Mouse (Mus musculus): ENCODE measurements around the gene Kif2c.

Gene Kif2c

DNA sequence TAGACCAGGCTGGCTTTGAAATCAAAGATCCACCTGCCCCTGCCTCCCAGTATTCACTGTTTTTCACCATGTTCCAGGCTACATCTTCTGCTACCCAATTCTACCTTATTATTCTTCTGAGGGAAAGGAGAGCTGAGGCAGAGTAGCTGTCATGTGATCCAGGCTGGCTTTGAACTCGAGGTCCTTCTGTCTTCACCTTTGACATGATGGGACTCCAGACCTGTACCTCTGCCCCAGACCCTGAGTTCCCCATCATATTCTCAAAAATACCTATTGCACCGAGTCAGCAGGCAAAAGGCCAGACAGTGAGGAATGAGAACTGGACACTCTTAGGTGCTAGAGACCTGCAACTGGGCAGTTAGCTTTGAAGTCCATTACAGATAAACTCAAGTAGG is 47.8 kb downstream of the Kif2c start:
- DNase-seq (ENCODE audit: low spot score), result no peak

DNA sequence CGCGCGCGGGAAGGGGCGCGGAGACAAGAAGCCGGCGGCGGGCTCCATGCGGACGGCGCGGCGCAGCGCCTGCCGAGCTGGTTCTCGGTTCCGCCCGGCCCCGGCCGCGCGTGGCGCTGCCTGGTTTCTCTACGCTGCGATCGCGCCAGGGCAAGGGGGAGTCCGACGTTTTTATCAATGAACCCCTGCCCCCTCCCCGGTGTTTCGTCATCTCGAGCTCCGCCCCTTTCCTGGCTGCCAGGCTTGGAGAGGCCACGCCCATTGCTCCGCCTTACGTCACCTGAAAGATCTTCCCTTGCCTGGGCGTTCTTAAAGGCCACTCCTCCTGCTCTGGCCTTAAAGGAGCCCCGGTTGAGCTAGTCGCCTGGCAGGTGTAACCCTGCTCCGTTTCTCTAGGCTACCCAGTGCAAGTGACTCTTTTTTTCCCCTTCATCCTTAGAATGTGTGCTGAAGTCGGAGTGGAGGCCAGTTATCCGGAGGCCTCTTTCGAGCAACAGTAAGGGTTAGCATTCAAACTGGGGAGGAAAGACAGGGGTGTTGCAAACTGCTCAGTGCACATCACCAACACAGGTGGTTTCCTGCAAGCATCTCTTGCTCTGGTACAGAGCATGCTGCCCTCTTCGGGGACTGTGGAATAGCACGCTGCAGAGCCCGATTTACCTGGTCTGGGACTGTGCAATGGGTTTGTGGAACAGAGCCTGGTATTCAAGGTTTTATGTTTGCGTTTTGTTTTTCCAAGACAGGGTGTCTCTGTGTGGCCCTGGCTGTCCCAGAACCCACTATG is 48.4 kb downstream of the Kif2c start, which contains the start of gene Plk3:
Plk3 (minus strand) TSS at position 147 of the 784 bp plus-strand sequence.
- peak; percentile 94 for DNase-seq (ENCODE audit: low spot score)

DNA sequence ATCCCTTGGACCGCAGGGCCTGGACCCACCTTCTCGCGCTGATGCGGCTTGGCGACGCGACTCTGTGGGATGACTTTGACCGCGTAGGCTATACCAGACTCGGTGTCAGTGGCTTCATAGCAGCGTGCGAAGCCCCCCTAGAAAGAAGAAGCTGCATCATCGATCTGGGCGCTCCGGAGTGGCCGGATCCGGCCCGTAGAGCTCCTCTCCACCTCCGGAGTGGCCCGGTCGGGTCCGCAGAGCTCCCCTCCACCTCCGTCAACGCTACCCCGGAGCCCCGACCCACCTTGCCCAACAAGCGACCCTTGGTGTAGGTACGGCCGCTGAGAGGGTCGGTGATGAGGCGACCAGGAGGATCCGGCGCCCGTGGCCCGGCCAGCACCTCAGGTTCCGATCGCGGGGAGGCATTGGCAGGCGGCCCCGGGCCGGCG is 49.1 kb downstream of the Kif2c start:
- DNase-seq (ENCODE audit: low spot score), result no peak

DNA sequence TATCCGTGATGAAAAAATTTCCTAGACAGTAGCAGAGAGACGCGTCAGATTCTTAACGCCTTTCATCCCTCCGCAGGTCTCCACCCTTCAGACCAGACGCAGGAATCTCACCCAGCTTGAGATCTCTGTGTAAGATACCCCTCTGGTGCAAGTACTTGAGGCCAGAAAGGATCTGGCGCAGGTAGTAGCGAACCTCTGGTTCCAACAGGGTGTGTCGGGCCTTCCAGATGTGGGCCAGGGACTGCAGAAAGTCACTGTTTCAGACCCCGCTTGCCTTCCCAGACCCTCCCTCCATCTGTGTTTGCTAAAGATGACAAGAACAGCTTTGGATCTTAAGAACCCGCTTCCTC is 49.7 kb downstream of the Kif2c start:
- DNase-seq (ENCODE audit: low spot score), result no peak

DNA sequence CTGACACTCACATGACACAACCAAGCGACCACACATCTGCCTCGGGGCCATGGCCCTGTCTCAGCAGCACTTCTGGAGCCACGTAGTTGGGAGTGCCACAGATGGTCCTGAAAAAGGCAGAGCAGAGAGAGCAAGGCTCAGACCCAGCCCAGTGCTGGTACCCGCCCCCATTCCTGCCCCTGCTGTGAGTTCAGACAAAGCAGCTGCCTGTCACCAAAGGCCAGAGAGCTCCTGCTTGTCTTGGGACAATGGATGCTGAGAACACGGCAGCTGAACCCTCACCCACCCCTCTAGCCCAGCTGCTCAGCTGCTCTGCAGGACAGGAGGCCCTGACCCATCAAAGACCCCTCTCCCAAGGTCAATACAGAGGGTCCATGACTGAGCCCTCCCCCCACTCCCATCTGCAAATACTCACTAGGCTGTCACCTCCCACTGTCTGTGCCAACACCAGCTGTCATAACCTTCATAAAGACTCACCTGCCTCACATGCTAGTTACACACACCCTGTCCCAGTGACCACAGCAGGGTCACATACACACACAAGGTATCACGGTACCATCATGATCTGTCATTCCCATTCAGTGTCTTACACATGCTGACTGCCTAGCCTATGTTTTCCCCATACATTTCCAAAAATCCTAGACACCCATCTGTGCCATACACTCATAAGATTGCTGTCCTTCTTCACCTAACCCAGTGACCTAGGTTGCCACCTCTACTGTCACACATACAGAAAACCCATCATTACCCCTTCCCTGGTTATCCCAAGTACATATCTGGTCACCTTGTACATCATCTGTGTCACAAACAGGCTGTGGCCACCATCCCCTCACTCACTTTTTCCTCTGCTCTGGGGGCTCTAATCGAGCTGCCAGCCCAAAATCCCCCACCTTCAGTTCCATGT is 50.3 kb downstream of the Kif2c start:
- no peak for DNase-seq (ENCODE audit: low spot score)

DNA sequence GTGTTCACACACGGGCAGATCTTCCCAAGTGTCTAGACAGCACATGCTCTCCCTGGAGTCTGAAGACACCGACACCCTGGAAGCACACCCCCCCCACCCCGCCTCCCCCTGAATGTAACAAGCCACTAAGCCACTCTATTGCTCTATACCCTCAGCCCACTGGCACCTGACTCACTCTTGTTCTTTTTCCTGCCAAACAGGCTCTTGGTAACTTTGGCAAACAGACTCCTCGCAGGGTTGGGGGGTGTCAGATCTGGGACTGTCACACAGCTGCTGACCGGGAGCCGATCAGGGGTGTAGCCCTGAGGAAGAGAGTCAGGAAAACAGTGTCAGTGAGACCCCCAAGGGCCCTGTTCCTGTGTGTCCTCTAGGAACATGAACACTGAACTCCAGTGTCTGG is 51.2 kb downstream of the Kif2c start:
- no peak for DNase-seq (ENCODE audit: low spot score)

DNA sequence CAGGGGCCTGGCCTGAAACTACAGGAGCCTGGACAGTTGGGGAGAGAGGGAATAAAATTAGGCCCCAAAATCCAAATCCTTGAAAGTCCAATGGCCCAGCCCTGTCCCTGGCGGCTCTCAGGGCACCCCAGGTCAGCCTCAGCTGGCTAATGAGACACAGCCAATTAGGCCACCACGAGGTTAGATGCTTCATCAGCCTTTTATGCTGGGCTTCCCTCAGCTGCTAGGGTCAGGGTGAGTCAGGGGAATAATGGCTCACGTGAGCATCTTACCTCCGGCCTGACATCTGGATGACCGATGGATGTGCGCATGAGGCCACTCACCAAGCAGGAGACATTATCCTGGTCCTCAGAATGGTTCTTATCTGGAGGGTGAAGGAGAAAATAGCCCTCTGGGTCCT is 51.6 kb downstream of the Kif2c start:
- no peak for DNase-seq (ENCODE audit: low spot score)

DNA sequence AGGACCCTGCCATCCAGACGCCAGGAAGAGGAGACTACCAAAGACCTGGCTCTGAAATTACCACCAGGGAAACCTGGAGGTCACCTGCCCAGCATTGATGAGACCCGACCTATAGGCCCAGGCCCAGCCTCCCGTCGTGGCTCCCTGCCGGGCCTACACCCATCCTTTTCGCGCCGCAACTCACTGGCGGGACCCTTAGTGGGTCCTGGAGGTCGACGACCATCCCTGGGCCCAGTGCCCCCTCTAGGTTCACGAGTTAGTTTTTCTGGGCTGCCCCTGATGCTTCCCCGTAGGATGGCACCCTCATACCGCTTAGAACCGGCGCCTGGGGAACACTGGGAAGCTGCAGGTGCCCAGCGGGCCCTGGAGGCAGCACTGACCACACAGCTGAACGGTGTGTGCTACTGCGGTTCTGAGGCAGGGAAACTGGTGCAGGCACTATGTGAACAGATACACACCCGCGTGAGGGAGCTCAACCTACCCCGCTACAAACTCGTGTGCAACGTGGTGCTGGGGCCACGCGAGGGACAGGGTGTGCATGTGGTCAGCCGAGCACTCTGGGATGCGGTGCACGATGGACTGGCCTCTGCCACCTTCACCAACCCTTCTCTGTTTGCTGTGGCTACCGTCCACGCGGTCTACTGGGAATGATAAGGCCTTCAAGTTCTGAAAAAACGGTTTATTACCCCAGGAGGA is 54.3 kb downstream of the Kif2c start:
- no peak for DNase-seq (ENCODE audit: low spot score)

DNA sequence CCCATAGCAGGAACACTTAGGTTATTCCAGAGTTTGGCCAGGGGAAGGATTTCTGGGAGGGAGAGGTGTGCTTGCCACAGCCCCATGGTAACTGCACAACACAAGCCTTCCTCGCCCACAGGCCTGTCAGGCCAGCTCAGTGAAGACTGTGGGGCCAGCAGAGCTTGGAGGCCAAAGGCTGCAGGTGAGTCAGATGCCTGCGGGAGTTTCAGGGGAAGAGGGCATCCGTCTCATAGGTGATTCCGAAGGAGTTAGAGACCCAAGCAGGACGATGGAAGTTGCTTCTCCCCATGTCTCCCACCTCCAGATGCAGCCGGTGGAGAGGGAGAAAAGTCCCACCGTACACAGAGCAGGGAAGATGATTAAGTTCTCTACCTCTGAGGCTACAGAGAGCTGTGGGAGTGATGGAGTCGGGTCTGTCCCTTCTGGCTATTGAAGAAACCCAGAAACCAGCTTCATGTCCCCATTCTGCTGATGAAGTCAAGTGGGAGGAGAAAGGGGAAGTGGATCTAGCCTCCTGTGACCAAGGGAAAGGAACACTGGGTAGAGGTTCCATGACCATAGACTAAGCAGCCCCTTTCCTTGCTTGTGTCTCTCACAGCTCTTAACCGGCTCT is 55.7 kb downstream of the Kif2c start, which contains the start of gene Tctex1d4:
Tctex1d4 (plus strand) TSS at position 120 of the 616 bp plus-strand sequence.
- no peak for DNase-seq (ENCODE audit: low spot score)

DNA sequence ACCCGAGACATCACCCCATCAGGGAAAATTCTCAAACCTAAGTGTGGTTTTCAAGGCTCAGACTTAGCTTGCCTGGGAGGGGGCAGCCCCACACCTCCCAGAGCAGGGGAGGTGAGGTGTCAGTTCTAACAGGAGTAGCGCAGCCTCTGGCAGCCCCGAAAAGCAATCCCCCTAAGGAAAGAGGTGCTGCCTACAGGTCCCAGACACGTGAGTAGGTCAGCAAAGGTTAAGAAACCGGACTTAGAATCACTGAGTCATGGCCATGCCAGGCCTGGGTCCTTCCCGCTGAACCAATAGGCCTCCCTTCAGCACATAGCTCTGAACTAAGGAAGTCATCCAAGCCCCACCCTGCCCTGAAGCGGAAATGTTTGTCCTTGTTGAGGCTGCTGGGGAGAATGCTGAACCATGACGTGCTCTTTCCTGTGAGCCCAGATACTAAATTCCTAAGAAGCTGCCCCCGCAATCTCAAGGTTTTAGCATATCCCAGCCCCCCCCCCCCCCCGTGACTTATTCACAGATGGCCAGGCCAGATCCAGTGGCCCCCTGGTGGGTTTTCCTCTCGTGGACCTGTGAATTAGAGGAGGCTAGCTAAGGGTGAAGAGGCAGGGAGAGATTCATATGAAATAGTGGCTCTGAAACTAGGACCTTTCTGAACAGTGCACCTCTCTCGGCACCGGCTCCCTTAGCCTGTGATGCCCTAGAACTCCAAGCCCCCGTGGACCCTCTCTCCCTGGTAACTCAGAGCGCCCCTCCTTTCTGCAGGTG is 56.3 kb downstream of the Kif2c start:
- peak; percentile 71 for DNase-seq (ENCODE audit: low spot score)

DNA sequence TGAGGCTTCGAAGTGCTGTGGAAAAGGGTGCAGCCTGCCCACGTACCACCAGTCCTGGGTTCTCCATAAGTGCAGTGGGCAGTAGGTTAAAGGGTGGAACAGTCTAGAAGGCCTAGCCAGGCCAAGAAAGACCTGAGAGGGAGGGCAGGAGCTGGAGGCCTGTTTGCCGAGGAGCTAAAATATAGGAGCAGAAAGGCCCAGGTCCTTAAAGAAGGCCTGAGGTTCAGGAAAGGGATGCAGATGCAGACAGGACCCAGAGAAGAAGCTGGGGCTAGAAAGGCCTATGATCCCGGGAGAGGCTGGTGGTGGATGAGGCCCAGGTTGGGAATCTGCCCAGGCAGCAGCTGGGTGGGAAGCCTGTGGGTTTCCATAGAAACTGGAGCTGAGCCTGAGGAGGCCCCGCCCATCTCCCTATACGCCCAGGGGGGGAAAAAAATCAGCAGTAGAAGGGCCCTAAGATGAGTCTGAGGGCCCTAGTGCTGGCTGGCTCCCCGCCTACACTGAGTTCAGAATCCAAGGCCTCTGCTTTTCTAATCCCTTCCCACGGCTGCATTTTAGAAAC is 57.0 kb downstream of the Kif2c start, which contains the start of gene Btbd19:
Btbd19 (minus strand) TSS at position 378 of the 562 bp plus-strand sequence.
- peak; percentile 68 for DNase-seq (ENCODE audit: low spot score)

DNA sequence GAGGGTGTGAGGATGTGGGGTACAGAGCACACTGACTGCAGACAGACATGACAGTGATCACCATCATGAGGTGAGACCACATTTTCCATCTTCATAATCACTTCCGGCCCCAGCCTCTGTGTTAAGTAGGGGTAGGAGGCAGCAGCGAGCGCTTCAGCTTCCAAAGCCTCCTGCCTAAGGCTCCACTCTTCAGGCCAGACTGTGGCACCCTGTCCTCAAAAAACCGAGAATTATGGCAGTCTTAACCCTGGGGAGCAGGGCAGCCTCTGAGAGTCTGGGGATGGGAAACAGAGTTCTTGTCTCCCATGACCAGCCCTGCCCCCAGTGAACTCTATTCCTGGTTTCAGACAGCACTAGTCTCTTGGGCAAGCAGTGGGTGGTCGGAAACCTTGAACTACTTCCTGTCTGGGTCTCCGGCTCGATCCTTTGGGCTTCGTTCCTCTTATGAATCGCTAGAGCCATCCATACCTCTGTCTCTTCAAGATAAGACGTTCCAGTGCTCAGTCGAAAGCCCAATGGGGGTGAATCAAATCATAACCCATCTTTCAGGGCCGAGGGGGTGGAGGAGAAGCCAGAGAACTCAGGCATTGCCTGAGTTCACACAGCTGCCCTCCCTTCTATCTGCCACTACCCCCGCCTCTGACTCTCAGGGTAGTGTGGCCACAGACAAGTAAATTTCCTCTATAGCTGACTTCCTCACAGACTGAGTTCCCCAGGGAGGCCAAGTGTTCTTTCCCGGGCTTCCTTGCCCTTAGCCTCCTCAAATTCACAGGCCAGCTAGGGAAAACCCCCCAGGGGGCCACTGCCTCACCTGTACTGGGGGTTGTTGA is 57.7 kb downstream of the Kif2c start:
- DNase-seq (ENCODE audit: low spot score), result no peak

DNA sequence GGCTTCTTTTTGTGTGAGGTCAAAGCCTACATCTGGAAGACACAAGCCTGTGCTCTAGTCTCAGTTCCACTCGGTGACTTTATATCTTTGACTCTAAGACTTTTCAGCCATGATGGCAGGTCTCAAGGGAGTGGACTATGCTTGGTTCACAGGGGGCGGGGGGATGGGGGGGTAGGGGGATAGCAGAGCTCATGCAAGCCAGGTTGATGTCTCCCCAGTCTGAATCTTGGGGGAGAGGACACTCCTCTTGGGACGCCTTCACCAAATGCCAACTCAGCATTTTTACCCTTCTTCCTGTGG is 58.3 kb downstream of the Kif2c start:
- no peak for DNase-seq (ENCODE audit: low spot score)

DNA sequence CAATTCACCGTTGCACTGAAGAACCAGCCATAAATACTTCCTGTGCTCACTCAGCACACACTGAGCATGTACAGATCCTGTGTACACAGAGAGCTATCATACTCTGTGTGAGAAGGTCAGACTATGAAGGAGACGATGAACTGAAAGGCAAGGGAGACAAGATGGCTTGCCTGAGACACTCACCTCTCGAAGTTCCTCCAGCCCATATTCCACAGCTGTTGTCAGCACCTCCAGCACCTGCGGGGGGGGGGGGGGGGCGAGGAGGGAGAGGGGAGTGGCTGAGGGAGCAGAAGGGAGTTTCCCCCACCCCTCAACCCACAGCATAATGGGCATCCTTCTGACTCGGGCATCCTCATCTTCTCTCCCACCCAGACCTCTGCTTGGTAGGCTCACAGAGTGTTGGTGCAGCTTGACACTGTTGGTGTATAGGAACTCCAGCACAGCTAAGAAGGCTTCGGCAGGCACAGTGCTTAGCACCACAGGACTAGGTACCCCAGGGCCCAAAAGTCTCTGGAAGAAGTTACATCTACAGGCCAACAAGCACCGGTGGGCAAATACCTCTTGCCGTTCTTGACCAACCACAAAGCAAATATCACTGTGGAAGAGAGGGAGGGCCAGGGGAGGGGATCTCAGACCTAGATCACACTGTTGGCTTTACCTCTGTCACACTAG is 58.8 kb downstream of the Kif2c start:
- DNase-seq (ENCODE audit: low spot score), result no peak

DNA sequence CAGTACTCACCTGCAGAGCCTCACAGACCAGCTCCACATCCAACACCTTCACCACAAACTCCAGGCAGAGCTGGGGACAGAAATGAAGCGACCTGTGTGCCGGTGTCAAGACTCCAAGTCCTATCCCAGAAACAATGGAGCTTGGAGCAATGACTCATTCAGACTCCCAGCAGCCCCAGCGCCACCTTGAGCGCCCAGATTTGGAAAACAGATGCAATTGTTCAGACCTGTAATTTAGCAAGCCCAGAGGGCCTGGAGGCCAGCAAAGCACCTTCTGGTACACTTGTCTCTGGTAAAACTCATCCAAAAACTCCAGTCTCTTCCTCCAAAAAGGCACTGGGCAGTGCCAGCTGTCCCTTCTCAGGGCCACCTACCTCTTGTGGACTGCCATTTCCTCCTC is 60.2 kb downstream of the Kif2c start:
- DNase-seq (ENCODE audit: low spot score), result no peak

DNA sequence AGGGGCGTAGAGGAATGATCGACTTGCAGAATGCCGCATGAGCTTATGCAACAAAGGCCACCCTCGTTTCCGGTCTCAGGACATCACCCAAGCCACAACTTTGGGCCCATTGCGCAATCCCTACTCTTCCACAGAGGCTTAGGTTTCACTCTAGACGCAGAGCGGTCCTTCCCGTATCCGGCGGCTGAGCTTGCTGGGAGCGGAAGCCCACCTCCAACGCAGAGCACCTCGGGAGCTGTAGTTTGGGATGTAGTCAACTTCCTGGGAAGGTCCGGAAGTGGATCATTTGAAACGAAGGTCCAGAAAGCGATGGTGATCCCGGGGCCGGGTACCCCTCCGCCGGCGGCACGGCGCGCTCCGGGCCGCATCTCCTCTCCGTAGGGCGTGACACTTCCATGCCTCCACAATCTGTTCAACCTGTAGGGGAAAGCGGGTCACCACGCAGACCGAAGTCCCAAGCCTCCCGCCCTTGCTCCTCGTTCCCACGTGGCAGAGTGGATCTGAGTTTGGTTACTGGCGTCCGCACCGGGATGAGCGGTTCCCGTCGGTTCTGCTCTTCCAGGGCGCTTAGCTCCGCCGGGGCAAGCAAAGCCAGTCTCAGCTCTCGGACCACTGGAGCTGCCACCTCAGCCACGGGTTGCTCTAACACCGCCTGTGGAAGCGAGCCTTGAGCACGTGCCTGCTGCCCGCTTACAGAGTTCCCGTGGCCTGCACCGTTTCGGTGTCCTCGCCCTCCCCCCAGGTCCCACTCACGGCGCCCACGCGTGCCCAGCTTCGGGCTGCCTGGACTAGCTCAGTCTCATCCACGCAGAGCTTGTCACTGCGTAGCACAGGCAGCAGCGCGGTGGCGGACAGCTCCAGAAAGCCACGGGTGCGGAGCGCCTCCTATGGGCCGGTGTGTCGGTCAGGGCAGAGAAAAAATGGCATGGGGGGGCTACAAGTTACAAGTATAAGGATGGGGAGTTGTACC is 61.7 kb downstream of the Kif2c start:
- peak; percentile 93 for DNase-seq (ENCODE audit: low spot score)

DNA sequence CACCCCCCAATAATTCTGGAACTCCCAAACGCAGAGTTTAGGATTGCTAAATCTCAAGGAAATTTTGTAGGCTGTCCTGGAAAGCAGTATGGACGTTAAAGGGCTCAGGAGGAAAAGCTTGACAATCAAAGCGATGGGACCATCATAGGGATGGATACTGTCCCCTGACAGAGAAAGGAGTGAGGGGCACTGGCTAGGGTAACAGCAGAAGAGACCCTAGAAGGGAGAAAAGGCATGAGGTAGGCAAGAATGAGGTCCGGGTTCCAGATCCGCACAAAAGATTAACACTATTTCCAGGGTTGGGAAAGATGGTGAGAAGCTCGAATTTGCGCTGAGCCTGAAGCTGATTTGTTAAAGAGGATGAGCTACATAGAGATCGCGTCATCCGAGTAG is 62.4 kb downstream of the Kif2c start:
- DNase-seq (ENCODE audit: low spot score), result no peak

DNA sequence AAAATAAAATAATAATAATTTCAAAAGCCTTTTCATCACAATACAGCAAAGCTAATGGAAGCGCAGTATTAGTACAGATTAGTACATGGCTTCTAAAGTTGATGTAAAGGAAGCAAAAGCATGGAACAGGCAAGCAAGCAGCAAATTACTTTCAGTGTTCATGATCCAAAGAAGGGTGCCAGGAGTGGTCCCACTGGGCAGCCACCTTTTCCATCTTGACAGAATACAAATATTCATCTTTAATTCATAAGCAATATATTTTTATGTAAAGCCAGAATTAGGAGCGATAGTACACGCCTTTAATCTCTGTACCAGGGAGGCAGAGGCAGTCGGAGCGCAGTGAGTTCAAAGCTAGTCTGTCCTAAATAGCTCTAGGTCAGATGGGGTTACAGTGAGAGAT is 62.8 kb downstream of the Kif2c start:
- DNase-seq (ENCODE audit: low spot score), result no peak
